Mouse (Mus musculus): ENCODE measurements at regions not wholly inside any gene's neighbourhood (a gene's known extent, or its start where the extent isn't known, plus 50 kb on each side); places are given as distances from the start of the nearest gene placed in this dataset.
A peak's percentile ranks its signal among the peaks of the same experiment; 100 is the strongest.
"Not testable (repeated sequence)": the region's sequence is repeated elsewhere in the genome, so short reads cannot be mapped to it uniquely, and the experiment has no call there.

DNA sequence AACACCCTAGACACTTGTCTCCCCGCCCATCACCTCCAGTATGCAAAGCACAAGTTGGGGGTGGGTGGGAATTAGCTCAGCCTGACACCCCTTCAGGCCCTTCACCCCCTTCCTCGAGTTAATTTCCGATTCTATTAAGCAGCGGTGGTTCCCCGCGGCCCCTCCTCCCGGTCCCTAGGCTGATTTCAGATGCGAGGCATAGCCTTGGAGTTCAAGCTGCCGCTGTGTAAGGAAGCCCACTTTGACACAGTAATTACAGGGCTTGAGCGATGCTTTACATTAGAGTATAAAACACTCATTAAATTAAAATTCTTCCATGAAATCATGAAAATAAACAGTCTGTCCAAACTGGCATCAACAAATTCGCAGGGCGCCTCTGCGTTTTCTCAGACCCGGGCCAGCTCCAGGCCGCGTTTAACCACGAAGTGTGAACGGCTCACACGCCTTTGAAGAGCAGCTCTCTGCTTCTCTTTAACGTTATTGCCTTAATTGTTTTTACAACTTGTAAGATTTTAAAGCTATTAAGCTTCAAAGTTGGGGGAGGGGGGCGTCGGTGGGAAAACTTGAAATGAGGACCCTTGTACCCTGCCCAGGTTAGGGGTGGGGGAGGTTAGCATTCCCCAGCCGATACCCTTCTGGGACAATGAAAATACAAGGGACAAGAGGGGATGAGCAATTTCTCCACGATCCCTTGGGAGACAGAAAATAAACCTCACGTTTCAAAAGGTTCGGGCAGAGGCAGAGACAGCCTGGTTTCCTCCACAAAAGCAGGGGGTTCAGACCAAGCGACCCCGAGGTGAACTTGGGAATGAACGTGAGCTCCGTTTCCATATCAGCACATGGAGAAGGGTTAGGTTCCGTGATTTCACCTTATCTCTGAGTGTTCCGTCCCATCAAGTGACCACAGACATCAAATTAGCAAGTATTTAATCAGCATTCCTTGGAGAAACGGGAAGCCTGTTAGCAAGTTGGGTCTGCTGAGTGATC is 114.4 kb downstream of the Dicer1 start:
- intact Hi-C loops (cut with DNase I), result no loop called here
- no peak for DNase-seq (ENCODE audit: low spot score in 2 of 2)

DNA sequence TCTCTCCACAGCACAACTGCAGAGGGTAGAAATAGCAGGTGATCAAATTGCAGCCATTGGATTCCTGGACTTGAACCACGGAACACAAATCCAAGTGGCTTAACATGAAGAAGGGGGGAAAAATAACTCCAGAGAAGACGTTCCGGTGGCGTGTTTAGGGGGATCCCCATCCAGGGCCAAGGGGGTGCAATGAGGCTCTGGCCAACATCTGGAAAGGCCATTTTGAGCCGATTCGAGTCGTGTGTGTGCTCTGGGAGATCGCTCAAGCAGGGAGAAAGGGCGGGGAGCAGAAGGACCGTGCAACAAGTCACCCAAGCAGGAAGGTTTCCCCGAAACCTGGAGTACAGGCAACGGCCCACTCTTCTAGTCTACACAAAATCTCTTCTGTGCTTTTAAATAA is 115.3 kb downstream of the Dicer1 start:
- intact Hi-C loops (cut with DNase I), result no loop called here
- DNase-seq (ENCODE audit: low spot score in 2 of 2), result no peak

DNA sequence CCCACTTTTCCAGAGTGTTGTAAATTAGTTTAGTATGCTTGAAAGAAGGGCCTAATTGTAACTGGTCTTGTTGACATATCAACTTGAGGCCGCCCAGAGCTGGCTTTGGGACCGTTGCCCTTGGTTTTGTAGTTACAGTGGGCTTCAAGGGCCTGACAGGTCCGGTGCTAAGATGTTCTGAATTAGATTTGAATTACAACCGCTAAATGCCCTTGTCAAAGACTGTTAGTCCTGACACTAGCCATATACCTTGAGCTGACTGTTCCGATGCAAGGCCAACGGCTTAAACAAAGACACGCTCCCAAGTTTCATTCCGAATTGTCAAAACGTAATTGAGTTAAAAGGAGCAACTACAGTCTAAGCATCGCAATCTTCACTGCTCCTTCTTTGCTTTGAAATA is 116.9 kb downstream of the Dicer1 start:
- intact Hi-C loops (cut with DNase I), result no loop called here
- DNase-seq (ENCODE audit: low spot score in 2 of 2), result no peak

DNA sequence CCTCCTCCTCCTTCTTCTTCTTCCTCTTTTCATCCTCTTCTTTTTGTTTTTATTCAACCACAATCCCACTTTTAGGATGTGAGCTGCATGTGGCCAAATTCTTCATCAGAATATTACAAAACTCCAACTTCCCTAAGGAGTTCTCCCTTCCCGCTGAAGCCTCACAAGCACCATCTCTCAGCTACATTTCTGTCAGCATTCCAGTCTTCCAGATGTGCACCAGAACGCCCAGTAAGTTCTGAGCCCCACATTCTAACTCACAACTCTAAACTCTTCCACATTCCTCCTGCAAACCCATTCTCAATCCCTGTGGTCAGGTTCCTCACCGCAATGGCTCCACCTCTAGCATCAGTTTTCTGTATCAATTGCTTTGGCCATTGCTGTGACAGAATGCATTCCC is 121.2 kb downstream of the Dicer1 start:
- DNase-seq (ENCODE audit: low spot score in 2 of 2), result no peak
- intact Hi-C loops (cut with DNase I), result no loop called here

DNA sequence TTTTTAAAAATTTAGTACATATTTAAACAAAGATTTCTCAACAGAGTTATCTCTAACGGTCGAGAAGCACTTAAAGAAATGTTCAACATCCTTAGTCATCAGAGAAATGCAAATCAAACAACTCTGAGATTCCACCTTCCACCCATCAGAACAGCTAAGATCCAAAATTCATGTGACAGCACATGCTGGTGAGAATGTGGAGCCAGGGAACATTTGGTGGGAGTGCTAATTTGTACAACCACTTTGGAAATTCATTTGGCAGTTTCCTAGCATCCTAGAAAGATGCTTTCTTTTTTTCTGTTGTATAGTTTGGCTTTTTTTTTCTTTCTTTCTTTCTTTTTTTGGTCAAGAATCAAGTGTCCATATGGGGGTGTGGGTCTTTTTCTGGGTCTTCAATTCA is 122.3 kb downstream of the Dicer1 start:
- intact Hi-C loops (cut with DNase I), result no loop called here
- DNase-seq (ENCODE audit: low spot score in 2 of 2), result peak in 1 of 2 experiments; percentile 20

DNA sequence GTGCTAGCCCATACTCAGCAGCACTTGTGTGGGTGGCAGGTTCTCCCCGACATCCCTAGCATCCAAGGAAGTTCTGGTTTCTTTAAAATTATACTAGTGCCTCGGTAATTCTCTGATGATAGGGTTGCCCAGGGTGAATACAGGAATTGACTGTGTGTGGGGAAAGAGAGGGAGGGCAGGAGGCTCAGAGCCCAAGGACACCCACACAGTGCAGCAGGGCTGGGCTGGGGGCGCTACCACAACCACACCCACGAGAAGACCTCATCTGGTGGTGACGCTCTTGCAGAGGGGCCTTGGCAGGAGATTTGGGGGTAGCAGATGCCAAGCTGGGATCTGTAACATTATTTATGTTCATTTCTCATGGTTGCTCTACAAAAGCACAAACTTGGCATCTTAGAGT is 125.7 kb downstream of the Dicer1 start:
- intact Hi-C loops (cut with DNase I), result no loop called here
- DNase-seq (ENCODE audit: low spot score in 2 of 2), result no peak

DNA sequence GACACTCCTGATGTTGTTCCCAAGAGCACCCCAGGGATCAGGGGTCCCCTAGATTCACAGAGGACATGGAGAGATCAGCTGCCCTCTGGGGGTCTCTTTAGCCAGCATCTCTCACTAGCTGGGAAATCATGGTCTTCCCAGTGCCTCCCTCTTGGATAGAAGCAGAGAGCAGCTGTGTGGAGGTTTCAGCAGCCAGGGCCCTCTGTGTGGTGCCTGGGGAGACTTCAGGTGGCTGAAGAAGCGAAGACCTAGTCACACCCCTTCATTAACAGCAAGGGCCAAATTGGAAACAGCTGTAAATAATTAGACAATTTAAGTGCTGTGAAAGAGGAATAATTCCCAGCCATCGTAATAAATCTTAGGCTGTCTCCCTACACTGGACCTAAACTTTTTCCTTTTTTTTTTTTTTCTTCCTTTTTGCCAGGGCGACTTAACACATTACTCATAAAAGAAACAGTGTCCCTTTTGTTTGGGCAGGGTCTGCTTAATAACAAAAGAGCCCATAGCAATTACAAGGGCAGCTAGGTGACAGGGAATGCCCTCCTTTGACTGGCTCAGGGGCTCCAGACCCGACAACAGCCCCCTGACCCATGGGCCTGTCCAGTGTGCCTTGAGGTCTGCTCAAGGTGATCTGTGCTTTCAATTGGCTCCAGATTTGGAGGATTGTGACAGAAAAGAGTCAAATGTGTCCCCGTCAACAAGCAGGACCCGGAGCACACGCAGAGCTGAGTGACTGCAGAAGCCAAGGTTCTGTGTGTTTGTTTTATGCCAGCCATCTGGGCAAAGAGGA is 127.7 kb downstream of the Dicer1 start:
- DNase-seq (ENCODE audit: low spot score in 2 of 2), result no peak
- intact Hi-C loops (cut with DNase I), result no loop called here

DNA sequence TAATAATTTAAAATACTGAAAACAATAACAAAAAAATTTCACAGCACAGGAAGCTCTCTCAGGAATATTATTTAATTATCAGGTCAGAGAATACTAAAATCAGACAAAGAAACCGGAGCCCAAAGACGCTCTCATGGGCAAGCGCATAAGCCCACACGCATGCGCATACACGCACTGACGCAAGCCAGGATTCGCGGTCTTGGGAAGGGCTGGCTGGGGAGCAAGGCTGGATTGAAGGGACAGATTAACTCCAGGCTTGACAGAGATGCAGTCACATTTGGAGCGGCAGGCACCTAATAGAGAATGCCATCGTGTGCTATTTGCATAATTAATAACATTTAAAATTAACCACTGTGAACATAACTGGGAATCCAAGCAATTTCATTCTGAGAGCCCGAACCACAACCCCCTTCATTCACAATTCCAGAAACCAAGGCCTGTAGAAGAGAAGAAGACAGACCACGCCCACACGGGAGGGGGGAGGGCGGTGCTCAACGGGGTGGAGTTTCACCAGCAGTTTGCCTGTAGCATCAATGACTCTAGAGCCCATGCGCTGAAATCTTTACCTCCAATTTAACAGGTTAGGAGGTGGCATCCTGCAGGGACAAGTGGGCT is 134.5 kb downstream of the Dicer1 start:
- intact Hi-C loops (cut with DNase I), result no loop called here
- peak; percentile 73 to 77 for DNase-seq (ENCODE audit: low spot score in 2 of 2)

DNA sequence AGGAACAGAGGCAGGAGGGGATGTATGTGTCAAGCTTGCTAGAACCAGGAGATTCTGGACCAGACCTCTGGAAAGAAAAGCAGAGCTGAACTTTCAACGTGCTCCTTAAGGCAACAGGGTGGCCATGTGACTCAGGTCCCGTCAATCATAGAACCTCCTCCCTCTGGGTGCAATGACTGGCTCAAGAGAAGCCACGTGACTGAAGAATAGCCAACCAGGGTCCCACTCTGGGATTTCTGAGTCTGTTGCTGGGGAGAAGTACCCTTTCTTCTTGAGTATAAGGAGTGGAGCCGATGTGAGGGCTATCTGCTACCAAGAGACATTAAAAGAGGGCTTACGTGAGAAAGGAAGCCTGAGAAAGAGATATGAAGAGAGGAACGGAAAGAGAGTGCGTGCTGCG is 137.5 kb downstream of the Dicer1 start:
- intact Hi-C loops (cut with DNase I), result no loop called here
- DNase-seq (ENCODE audit: low spot score in 2 of 2), result no peak

DNA sequence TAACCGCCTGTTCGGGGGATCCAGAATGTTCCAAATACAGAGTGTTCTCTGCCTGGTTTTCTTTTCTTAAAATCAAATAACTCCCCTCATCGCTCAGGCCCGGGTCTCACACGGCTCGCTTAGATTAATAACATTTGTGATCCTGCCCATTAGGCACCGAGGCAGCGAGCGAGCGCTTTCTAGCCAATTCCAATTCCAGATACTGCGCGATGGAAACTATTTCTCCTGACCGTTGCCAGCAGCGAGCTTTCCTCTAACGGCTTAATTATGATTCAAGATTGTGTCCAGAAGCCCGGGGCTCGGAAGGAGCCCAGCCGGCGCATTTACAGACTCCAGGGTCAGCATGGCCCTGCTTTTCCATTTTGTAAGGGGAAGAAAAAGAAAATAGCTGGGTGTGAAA is 136.6 kb upstream of the Gsc start:
- intact Hi-C loops (cut with DNase I), result no loop called here
- DNase-seq (ENCODE audit: low spot score in 2 of 2), result no peak

DNA sequence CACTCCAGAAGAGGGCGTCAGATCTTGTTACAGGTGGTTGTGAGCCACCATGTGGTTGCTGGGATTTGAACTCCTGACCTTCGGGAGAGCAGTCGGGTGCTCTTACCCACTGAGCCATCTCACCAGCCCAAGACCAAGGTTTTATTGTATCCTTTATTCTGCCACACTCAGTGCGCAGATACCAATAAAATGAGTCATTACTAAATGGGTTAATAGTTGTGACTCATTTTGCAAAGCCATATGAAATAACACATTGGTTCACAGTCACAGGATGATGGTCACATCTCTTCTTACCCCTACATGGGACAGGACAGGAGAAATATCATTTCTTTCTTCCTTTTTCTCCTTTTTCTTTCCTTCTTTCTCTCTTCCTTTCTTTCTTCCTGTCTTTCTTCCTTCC is 135.8 kb upstream of the Gsc start:
- DNase-seq (ENCODE audit: low spot score in 2 of 2); intact Hi-C loops (cut with DNase I): not testable (repeated sequence)

DNA sequence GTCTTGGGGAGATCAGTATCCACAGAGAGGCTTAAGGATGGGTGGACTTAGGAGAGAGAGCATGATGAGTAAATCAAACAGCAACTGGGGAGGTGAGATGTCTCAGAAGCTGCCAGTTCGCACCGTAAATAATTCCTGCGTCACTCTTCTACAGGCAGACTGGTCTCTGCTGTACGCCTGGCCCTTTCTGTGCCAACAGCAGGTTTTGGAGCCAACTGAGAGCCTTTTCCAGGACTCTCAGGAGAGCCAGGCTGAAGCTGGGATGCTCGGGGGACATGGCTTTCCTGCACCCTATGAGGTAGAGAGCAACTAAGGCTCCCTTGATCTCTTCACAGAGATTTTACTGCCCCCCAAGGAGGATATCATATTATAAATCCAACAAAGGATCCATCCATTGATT is 134.3 kb upstream of the Gsc start:
- DNase-seq (ENCODE audit: low spot score in 2 of 2), result no peak

DNA sequence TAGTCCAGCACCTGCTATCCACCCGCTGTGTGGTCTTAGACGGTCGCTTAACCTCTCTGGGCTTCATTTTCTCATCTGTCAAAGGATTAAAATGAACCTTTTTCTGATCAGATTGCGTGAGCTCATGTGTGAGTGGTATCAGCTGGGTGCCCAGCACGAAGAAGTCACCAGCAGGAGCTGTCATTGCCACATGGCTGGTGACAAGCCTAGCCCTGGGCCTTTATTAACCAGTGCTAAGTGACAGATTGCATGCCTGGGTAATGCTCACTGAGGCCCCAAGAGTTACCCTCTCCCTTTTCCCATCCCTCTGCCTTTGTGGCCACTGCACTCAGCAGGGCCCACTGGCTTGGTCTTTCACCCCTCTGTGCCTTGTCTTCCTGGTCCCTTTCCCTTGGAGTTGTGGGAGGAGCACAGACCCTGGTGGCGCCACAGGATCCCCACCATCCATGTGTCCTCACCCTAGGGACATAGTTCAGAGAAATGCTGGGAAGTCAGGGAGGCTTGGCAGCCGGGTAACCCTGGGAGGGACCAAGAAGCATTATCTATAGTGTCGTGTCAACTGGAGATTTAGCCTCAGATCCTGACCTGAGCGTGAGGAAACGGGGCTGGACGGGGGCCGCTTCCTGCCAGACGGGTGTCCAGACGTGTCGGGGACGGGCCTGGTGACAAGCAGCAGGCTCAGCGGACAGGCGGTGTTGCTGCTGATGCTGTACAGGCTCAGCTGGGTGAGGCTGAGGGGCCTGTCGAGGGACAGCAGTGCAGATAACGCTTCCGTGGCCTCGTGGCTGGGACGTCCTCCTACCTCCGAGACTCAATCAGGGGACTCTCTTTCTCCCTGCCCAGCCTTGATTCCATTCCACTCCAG is 132.6 kb upstream of the Gsc start:
- intact Hi-C loops (cut with DNase I), result no loop called here
- DNase-seq (ENCODE audit: low spot score in 2 of 2), result no peak

More for the DNA sequence above, 134.3 kb upstream of the Gsc start:
- intact Hi-C loops (cut with DNase I), result no loop called here

DNA sequence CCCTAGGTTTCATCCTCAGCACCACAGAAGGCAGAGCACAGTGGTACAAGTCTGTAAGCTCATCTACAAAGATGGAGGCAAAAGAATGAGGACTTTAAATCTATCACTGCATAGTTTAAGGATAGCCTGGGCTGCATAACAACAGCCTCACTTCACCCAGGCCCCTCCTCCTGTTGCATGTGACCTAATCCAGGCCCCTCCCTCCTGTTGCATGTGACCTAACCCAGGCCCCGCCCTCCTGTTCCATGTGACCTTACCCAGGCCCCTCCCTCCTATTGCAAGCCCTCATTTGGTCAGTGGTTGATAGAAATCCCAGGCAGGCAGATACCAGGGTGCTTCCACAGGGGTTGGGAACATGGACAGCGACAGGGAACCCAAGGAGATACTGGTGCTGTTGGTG is 124.9 kb upstream of the Gsc start:
- DNase-seq (ENCODE audit: low spot score in 2 of 2), result no peak
- intact Hi-C loops (cut with DNase I), result no loop called here

DNA sequence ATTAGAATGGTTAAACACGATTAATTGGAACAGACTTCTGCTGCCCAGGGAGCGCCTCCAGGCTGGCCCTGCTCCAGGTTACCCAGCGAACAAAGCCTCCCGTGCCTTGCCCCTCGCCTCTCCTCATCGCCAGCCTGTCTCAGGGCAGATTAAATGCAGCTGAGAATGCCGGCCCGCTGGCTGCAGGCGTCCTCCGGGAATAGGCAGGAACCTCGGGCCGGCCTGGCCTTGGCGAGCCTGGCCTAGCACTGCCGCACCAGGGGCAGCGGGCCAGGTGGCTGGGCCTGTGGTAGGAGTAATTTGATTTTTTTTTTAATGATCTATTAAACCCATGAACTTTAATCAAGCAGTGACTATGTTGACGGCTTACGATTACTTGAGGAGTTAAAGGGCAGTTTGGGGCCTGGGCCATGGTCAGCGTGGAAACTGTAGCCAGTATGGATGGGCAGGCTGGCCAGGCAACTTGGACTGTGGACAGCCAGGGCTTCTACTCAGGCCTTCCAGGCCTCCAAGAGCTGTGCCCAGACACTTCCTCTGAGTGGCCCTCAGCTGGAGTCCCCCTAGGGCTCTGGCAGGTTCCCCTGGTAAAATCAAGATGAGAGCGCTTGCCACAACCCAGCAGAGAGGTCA is 120.5 kb upstream of the Gsc start:
- peak; percentile 37 to 53 for DNase-seq (ENCODE audit: low spot score in 2 of 2)
- intact Hi-C loops (cut with DNase I), result no loop called here

DNA sequence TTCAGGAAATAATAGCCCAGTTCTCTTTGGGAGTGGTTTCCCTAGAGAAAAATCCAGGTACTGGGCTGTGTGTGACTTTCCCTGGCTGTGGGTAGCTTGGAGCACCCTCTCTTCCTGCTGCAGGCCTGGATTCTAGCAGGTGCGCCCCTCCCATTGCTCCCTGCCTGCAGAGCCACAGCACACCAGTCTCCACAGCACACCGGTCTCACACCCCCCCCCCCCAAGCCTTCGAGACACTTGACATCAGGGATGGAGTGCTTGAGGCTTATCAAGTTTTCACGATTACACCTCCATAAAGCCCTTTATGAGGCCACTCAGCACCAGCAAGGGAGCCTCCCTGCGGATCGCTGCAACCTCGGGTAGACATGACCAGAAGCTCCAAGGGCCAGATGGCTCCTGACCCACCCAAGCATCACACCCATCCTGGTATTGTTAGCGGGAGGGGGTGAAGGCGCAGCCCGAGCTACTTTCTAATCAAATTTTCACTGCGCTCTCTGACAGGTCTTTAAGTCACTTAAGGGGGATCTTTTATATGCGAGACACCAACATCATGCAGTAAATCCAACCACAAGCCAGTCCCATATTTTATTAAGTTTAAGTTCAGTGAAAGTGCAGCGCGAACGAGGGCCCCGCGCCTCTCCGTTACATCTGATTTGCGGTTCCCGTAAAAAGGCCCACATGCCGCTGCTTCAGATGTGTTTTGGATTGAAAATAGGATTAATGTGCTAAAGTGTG is 119.8 kb upstream of the Gsc start:
- no peak for DNase-seq (ENCODE audit: low spot score in 2 of 2)
- intact Hi-C loops (cut with DNase I), result no loop called here

DNA sequence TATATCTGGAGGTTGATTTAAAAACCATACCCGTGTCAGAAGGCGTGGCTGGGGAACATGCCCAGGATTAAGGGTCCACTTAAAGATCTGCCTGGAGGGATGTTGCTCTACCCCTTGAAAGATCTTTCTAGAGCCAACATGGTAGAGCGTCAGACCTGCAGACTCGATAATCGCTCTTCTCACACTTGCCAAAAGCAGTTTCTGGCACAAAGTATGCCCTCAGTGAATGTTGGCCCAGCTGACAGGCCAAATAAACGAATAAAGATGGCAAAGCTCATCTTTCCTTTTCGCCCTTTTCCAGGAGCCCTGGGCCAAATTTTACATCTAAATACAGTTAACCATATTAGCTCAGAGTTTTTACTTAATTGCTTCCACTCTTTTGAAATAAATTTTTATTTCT is 118.4 kb upstream of the Gsc start:
- DNase-seq (ENCODE audit: low spot score in 2 of 2), result no peak
- intact Hi-C loops (cut with DNase I), result no loop called here

DNA sequence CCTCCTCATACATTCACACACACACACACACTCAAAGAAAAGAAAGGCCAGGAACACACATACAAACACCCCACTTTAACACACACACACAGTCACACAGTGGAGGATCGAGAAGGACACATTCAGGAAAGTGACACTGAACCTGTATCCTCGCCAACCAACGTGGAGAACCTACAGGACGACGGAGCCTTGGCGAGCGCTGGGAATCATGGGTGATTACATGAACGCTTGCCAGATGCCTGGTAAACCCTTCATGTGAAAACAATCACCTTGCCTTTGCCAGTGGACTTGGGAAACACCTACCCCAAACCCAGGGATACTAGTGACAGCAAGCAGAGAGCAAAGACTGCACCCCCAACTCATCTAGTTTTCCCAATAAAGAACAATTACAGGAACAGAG is 117.2 kb upstream of the Gsc start:
- intact Hi-C loops (cut with DNase I), result no loop called here

More for the DNA sequence above, 117.2 kb upstream of the Gsc start:
- DNase-seq (ENCODE audit: low spot score in 2 of 2), result no peak

Measured in left cerebral cortex, postnatal 14 days (tissue).